Mouse (Mus musculus) cerebellum, adult 8-10 months (tissue): ENCODE data around the gene Snx1.

ENCODE experiments used
- DNase-seq: peaks from one replicate; pipeline ENCODE4 v3.0.0; 2022

Snx1 gene

GRCm38 (mm10) chr9:66040801-66041200, 85.6 kb downstream of the Snx1 start:
- DNase-seq = no peak

- no peak for DNase-seq
These were observed 87.1 kb downstream of the Snx1 start for GRCm38 (mm10) chr9:66039290-66039689.

- no peak for DNase-seq
These were observed 87.8 kb downstream of the Snx1 start for GRCm38 (mm10) chr9:66038581-66038980.
